Mouse (Mus musculus): ENCODE results near the gene Il9.
A peak's percentile ranks its signal among the peaks of the same experiment; 100 is the strongest.

Il9 gene

DNA sequence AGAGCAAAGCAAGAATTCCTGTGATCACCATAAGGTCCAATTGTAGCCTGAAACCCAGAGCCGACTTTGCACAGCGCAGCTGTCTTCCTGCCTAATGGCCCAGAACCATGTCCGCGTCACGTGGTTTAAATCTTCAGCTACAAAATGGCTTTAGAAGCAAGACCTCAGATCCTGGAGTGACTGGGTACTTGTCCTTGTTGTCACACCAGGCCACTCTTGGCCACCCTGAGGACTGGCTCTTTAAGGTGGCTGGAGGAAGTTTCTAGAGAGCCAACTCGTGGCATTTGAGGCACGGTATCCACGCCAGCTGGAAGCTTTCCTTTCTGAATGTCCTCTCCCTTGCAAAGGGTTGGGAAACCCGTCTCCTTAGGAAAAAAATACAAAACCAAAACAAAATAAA is 10.1 kb downstream of the Il9 start:
- no peak for DNase-seq (ENCODE audit: low read depth, low spot score)

DNA sequence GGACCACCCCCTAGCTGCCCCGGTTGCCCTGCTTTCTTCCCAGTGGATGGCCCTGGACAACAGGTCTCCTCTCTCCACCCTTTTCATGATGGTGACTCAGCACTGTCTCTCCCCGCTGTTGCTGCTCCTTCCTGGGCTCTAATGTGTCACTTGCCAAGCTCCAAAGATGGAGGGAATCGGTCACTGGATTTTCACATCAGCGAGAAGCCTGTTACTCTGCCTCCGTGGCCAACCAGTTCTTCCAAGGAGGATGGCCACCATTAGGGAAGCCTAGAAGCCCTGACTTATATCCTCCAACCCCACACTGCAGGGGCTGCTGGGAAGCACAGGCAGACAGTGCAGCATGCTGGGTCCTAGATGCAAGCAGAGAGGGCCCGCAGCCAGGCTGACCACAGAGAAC is 10.8 kb downstream of the Il9 start:
- DNase-seq (ENCODE audit: low read depth, low spot score), result no peak

DNA sequence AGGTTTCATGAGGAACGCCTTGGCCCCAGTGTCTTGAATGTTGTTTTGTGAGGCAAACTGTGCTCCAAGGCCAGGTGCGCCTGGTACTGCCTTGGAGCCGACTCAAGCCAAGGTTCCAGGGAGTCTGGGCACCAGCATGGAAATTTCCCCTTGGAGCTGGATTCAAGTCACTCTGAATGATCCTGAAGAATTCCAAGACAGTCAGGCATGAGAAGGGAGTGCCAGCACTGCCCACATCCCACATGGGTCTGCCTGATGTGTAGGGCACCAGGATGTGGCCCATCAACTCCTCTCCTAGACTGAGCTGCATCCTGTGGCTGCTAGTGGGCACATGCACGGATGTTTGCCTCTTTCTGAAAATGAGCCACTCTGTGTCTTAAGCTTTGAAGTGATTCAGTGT is 13.5 kb downstream of the Il9 start:
- DNase-seq (ENCODE audit: low read depth, low spot score), result no peak

DNA sequence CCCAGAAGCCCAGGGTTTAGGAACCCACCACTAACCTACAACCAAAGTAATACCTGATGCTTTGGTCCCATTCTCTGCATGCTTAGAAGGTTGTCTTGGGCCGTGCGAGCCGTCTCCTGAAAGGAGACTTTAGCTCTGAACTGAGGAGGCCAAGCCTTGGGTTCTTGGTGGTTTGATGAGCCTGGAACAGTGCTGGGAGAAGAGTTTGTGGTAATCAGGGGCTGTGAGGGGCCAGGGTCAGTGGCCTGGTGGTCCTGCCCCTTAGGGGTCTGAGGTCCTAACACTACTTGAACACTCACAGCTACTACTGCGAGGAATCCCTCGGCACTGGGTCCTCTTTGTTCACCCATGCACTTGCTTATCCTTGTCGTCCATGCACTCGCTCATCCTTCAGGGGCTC is 14.3 kb downstream of the Il9 start:
- DNase-seq (ENCODE audit: low read depth, low spot score), result no peak

DNA sequence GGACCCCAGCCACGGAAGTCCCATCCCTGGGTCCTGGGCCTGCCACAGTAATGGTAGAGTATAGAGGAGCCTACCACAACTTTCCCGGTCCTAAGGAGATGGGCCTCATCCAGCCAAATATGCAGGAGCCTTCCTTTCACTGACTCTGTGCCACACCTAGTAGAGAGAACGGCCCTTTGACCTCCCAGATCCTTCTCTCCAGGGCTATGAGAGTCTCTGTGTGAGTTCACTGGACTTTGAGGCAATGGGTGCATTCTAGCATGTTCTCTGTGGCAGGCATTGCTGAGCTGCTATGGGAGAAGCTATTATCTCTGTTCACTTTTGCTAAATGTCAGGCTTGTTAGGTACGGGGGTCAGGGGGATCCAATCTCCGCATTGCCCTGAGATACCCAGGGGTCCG is 18.3 kb downstream of the Il9 start:
- DNase-seq (ENCODE audit: low read depth, low spot score), result no peak

DNA sequence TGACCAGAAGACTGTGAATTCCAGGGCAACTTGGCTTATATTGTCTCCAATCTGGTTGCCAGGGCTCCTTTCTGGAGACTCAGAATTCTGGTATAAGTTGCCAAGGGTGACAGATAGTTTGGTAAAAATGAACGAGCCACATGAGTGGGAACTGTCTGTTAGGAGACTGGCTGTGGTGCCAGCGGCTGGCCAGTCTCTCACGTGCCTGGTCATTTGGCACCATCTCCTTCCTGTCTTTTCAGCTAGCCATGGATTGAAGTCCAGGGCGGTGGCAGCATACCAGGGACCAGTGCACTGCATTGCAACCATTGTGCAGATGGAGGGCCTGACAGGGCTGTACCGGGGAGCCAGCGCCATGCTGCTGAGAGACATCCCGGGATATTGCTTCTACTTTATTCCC is 18.8 kb downstream of the Il9 start:
- DNase-seq (ENCODE audit: low read depth, low spot score), result no peak

DNA sequence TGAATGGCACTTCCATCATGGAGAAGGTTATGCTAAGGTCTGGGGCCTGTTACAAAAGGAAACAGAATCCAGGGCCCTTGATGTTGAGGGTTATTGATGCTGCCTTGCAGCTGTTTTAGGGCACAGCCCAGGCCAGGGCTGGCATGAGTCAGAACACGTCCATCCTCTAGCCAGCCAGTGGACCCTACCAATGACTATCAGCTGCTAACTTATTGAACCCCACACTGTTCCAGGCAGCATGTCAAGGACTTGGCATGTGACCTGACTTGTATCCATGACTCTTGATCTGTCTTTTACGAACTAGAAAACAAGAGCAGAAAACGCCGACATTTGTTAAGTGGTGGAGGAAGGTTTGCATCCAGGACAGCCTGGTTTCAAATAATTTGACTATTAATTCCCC is 19.3 kb downstream of the Il9 start:
- no peak for DNase-seq (ENCODE audit: low read depth, low spot score)

DNA sequence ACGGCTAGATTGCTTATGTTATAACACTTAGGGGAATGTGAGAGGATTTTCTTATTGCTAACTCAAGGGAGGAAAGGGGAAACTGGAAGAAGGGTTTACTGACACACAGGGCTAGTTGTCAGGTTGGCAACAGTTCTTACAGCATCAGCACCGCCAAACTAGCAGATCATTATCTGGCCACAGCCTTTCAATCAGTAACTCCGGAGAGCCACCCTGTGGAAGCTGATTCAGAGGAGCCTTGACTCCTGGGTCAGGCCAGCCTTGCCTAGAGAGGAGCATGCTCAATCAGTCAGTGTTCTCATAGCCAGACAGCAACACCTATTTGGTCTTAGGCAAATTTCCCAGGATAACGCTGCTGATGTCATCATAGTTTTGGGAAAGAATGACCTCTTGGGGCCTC is 20.6 kb downstream of the Il9 start:
- no peak for DNase-seq (ENCODE audit: low read depth, low spot score)

DNA sequence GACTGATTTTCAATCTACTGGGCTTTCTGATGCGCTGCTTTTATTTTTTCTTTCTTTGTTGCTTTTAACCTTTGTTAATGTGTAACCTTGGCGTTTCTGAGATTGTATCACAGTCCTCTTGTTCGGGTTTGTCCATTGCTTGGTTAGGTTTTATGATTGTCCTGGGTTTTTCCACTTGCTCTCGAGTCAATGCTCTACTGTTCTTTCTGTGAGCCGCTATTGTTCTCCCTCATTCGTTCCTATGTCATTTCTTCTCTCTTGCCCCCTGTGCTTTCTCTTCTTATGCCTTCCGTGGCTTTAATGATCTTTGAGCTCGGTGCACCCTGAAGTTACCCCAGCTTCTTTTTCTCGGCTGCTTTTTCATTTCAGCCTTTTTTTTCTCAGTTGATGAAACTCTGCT is 24.0 kb downstream of the Il9 start:
- DNase-seq (ENCODE audit: low read depth, low spot score), result no peak

DNA sequence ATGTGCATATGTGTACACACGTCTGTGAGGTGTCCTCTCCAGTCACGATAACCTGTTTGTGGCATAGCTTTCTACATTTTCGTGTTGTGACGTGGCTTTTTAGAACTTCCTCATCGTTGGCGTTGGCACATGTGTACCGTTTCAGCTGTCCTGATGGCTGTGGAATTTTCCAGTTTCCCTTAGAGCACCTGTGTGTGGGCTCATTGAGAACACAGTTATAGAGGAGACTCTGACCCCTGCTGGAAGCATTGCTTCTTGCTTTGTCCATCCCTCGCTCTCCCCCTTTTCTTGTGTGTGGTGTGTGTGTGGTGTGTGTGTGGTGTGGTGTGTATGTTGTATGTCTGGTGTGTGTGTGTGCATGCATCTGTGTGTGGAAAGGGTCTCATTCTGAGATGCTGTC is 32.0 kb downstream of the Il9 start:
- no peak for DNase-seq (ENCODE audit: low read depth, low spot score)

DNA sequence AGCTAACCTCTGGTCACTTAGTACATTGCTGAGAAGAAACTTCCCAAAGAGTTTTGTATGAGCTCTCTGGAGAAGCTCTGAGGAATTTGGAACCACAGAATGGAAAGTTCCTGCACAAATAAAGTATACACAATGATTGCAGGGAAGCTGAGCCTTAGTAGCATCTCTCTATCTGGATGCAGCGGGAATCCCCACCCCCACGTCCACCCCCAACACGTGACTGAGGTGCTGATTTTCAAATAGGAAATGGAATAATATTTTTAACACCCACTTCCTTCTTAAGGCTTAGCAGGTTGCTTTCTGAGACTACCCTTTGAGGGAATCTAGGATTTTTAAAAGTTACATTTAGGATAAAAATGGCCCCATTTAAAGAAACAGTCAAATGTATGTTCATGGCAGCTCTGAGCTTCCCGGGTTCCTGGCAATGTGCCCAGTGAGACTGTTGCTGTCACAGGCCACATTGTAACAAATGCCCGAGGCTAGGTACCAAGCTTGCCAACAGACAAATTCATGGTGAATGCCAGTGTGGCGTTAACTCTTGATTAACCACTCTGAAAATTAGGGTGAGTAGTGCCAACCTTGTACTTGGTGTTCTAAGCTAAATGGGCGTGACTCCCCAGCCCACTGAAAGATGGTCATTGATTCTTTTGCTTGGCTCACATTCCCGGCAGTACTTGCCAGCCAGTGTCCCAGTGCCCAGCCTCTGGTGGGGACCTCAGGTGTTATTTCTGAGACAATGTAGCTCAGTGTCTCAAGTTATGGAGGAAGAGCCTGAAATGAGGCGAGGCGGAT is 32.6 kb downstream of the Il9 start:
- peak; percentile 67 for DNase-seq (ENCODE audit: low read depth, low spot score)

DNA sequence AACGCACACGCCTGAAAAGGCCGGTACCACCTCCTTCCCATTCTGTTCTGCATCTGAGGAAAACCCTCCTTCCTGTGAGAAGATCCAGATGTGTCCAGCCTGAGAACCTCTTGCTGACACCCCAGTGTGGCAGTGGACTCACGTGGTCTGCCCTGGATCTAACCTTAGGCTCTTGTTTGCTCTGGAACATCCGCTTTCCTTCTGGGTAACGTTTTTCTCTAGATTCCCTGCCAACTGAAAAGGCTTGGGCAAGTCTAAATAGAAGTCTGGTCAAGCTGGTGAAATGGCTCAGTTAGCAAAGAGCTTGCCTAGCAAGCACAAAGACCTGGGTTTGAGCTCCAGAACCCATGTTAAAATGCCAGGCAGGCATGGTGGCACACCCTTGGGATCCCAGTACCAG is 37.0 kb downstream of the Il9 start:
- DNase-seq (ENCODE audit: low read depth, low spot score), result no peak

DNA sequence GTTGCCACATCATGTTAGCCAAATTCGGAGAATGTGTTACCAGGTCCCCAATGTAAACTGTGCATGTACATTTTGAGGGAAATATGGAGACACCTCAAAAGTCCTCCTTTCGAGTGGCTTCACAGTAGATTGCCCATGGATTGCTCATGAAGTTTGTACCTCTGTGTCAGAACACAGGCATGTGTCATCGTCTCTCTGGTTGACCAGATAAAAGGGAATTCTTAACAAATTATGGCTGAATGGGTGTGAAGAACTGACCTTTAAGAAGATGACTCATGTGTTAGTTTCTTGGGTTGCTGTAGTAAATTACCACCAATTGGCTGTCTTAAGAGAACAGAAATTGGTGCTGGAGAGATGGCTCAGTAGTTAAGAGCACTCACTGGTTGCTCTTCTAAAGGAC is 37.9 kb downstream of the Il9 start:
- DNase-seq (ENCODE audit: low read depth, low spot score), result no peak

DNA sequence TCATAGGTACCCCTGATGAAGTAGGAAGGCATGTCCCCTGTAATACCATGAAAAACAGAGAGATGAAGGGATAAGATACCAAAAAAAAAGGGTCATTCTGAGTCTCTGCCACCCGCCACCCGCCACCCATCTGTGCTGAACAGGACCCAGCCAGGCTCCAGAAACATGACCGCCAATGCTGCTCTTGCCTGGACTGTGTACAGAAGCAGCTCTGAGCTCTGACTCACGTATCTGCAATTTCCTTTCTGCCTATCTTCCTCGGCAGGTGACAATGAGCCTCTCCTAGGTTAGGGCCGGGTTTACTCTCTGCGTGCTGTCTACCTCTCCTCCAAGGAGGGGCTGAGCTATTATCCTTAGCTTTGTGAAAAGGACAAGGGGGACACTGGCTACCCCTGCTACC is 38.6 kb downstream of the Il9 start:
- DNase-seq (ENCODE audit: low read depth, low spot score), result no peak

DNA sequence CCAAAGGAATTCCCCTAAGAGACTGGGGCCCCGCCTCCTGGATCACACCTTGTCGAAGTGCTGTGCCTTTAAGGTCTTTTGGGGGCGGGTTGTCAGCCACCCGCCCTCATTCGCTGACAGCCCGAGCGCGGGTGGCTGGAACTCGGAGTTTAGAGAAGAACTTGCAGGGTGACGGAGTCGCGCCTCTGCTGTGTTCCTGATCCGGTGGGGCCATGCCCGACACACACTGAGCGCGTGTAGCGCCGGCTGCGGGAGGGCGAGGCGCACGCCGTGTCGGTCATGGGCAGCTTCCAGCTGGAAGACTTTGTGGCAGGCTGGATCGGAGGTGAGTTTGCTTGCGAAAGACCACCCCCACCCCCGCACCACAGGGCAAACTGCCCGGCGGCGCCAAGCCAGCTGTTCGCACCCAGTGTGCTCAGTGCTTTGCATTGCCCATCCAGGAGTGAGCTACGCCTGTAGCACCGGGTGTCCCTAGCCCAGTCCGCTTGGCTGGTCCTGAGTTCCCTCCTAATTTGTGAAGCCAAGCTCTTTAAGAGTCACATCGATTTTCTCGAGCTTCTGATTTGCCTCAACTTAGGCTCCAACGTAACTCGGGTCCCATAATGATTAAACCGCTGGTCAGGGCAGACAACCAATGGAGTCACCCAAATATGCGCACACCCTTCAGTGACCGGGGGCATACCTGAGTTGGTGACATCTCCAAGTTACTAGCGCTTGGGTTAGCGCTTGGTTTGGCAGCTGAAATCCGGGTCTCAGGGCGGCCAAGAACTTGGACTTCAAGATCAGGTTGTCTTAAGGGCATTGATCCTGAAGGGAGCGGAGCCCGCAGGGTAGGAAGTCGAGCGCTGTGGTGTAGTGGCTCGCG is 43.6 kb downstream of the Il9 start, which contains the start of gene Slc25a48:
Gene Slc25a48 (plus strand): TSS at position 145 of the 865 bp plus-strand sequence.
- DNase-seq (ENCODE audit: low read depth, low spot score), result no peak

DNA sequence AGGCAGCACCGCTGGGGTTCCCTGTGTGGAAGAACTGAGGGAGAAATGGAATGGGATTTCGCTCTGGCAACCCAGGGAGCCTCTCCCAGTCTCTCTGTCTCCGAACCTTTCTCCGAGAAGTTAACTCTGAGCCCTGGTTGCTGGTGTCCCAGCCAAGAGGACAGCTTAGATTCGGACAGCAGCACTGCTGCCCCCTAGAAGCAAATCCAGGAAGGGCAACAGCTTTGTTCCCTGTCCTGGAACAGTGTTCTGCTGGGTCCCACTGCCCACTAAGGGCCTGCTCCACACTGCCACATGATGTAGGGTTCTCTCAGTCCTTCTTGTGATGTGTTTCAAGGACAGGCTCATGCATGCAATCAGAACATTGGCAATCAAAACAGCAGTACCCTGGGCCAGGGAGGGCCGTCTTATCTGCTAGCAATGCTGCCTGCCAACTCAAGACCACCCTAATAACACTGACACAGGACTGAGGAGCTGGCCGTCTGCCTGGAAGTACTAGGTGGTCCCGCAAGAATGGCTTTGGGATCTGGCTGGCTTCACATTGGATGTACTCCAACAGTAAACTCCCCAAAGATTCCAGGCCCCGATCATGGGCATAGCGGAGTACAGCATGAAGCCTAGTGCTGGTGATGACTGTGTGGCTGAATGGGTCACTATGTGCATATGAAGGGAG is 46.3 kb downstream of the Il9 start:
- no peak for DNase-seq (ENCODE audit: low read depth, low spot score)

DNA sequence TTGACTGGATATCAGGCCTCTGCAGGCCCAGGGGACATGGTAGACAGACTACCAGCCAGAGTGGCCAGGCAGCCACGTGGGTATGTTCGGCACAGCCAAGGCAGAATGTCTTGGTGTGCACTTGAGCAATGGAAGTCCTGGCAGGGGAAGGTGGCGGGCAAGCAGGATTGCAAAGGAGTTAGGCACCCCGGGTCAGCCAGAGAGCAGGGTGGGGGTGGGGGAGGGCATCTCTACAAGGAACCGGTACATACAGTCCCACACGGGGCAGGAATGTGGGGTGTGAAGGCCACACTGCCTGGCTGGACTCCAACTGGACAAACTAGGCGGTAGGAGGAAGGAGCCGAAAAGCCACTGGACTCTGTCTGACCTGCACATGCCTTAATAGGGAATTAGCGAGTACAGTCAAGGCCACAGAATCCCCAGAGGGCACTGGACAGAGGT is 47.7 kb downstream of the Il9 start:
- no peak for DNase-seq (ENCODE audit: low read depth, low spot score)

DNA sequence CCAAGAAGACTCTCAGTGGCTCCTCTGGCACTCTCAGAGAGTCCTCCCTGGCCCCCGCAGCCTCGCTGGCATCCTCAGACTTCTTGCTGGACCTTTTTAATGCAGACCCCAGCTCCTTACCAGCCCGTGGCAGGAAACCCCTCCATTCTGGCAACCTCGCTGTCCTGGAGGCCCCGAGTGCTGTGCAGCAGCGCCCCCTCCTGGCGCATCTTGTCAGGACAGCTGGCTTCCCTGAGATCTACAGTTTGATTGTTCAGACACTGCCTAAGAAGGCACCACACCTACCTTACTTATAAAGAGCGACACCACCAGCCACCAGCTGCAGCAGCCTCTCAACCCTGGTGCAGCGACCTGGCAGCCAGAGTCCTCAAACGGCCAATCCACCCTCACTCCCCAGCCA is 48.6 kb downstream of the Il9 start:
- no peak for DNase-seq (ENCODE audit: low read depth, low spot score)

DNA sequence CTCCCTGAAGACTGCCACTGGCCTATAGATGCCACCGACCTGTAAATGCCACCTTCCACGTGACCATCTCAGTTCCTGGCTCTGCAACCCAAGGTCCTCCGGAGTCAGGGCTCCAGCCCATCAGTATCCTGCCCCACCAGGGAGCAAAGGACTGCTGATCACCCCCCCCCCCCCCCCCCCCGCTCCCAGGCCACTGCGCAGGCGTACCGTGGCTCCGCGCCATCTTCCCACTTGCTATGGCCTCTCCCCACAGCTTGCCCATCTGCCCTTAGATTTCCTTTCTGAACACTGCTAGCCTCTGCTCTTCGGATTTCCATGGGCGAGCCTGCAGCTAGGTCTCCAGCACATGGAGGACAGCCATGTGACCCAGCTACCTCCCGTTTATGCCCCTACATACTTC is 49.5 kb downstream of the Il9 start:
- DNase-seq (ENCODE audit: low read depth, low spot score), result no peak
